Mouse (Mus musculus) myocyte (in vitro differentiated cells): Measurements from ENCODE around the gene Itpr1. TPM values are rescaled to one million over a fixed set of nuclear protein-coding genes. Genes with fewer than 3 reads are reported as not detected.

Experiments used
- H3K27me3 ChIP-seq: one replicate; pipeline ENCODE4 v1.6.1; 2011; ENCODE audit not compliant: control insufficient read depth, insufficient read depth, insufficient read length
- H3K36me3 ChIP-seq: one replicate; pipeline ENCODE4 v1.6.1; 2011; ENCODE audit not compliant: control insufficient read depth, insufficient read depth
- H3K4me2 ChIP-seq: one replicate; pipeline ENCODE4 v1.6.1; 2011; ENCODE audit warnings: low read depth, control low read depth
- H3K4me3 ChIP-seq: one replicate; pipeline ENCODE4 v1.5.1; 2011; ENCODE audit warnings: mild to moderate bottlenecking, control low read depth, moderate library complexity
- H3K79me2 ChIP-seq: one replicate; pipeline ENCODE4 v1.6.1; 2011; ENCODE audit not compliant: control insufficient read depth, insufficient read depth
- H3ac ChIP-seq: one replicate; pipeline ENCODE4 v1.6.1; 2011; ENCODE audit not compliant: control insufficient read depth, insufficient read length
- CEBPB ChIP-seq: IDR thresholded peaks from 2 replicates; pipeline ENCODE4 v1.6.1; 2011; ENCODE audit warnings: mild to moderate bottlenecking, moderate library complexity; ENCODE audit not compliant: poor library complexity, insufficient read depth, severe bottlenecking
- E2F4 ChIP-seq: IDR thresholded peaks from one replicate; pipeline ENCODE4 v1.6.1; 2011; ENCODE audit warnings: mild to moderate bottlenecking, control low read depth, moderate library complexity; ENCODE audit not compliant: insufficient read depth
- MAX ChIP-seq: IDR thresholded peaks from one replicate; pipeline ENCODE4 v1.6.1; 2011; ENCODE audit warnings: low read depth, mild to moderate bottlenecking, control low read depth
- MYOD1 ChIP-seq, 3 experiments: IDR thresholded peaks; one replicate each; pipeline ENCODE4 v1.6.1; 2011; ENCODE audit warnings: control low read depth in 2 of 3, low read depth in 2 of 3, mild to moderate bottlenecking in 2 of 3, moderate library complexity in 1 of 3; ENCODE audit not compliant: insufficient read length in 2 of 3, control insufficient read depth in 1 of 3
- MYOG ChIP-seq, 3 experiments: IDR thresholded peaks; one replicate each; pipeline ENCODE4 v1.6.1; 2011; ENCODE audit warnings: control low read depth in 2 of 3, low read depth in 2 of 3, mild to moderate bottlenecking in 2 of 3; ENCODE audit not compliant: insufficient read length in 2 of 3, control insufficient read depth in 1 of 3, insufficient read depth in 1 of 3
- POLR2A ChIP-seq: IDR thresholded peaks from one replicate; pipeline ENCODE4 v1.6.1; 2011; ENCODE audit warnings: low read depth, mild to moderate bottlenecking, control low read depth, moderate library complexity; ENCODE audit not compliant: insufficient read length
- POLR2AphosphoS2 ChIP-seq: IDR thresholded peaks from one replicate; pipeline ENCODE4 v1.6.1; 2011; ENCODE audit warnings: low read depth, control low read depth; ENCODE audit not compliant: insufficient read length
- REST ChIP-seq: IDR thresholded peaks from one replicate; pipeline ENCODE4 v1.6.1; 2011; ENCODE audit warnings: mild to moderate bottlenecking, control low read depth, moderate library complexity; ENCODE audit not compliant: insufficient read depth, insufficient read length
- SRF ChIP-seq: IDR thresholded peaks from one replicate; pipeline ENCODE4 v1.6.1; 2011; ENCODE audit warnings: low read depth; ENCODE audit not compliant: control insufficient read depth, insufficient read length
- TCF12 ChIP-seq: IDR thresholded peaks from one replicate; pipeline ENCODE4 v1.6.1; 2011; ENCODE audit warnings: mild to moderate bottlenecking, control low read depth; ENCODE audit not compliant: poor library complexity, insufficient read depth, severe bottlenecking
- TCF3 ChIP-seq: IDR thresholded peaks from one replicate; pipeline ENCODE4 v1.6.1; 2011; ENCODE audit warnings: low read depth, control low read depth; ENCODE audit not compliant: insufficient read length
- USF1 ChIP-seq: IDR thresholded peaks from one replicate; pipeline ENCODE4 v1.6.1; 2011; ENCODE audit warnings: low read depth, mild to moderate bottlenecking, control low read depth, moderate library complexity
- polyA plus RNA-seq: library from polyadenylated mRNA; unstranded; fragments of >200 nt; fragmentation: generic; extraction: Trizol; gene quantifications from one replicate; pipeline ENCODE4 v1.2.1, GENCODE M21; 2012; ENCODE audit warnings: missing spikeins

Gene Itpr1
- polyA plus RNA-seq, 1 experiment: 3.1 TPM

DNA sequence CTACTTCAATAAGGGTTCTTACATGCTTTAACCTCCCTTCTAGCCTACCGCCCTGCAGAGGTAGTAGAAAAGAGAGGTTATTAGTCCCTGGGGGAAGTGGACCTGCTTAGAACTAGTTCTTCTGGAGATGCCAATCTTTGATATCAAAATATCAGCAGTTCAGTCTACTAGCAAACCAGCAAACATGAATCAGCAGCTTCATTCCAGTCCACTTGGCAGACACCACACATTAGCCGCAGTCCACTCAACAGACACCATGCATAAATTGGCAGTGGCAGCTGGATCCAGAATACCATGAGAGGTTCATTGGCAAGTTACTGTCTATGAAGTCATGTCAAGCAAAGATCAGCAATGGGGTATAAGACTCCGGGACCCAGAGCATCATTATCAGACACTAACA is 71.8 kb downstream of the Itpr1 start:
- TF ChIP-seq REST (no peak), MYOD1 (IDR thresholded peaks at IDR 0.05; ENCODE audit: control insufficient read depth in 1 of 3, insufficient read length in 2 of 3, low read depth in 2 of 3) (peak in 1 of 3 experiments; percentile 31), USF1 (no peak)
- H3K27me3 ChIP-seq: no peaks in the 10 kb centered on the region
- H3K4me2 ChIP-seq: no peak overlapping the region
- no peak overlapping the region for H3K4me3 ChIP-seq
- no peaks in the 10 kb centered on the region for H3K36me3 ChIP-seq
- no peak overlapping the region for H3ac ChIP-seq
- H3K79me2 ChIP-seq: no peaks in the 10 kb centered on the region

DNA sequence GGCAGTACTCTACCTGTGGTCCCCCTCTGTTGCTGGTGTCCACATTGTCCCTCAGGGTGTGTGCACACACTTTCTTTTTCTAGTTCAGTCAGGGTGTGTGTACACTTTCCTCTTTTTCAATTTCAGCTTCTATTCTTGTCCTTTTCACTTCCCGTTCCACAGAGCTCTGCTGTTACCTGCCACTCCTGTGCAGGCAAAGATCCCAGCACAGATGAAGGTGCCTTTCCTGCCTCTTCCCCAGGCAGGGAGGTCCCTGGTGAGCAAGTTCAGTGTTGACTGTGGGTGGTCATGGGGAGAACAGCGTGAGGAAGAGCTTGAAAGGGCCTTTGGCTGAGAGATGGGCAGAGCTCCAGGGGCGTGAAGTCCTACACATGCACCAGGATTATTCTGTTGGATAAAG is 76.1 kb downstream of the Itpr1 start:
- TF ChIP-seq MAX: no peak
- no peak for TF ChIP-seq TCF3
- TF ChIP-seq MYOG (IDR thresholded peaks at IDR 0.05; ENCODE audit: control insufficient read depth in 1 of 3, insufficient read depth in 1 of 3, insufficient read length in 2 of 3, low read depth in 2 of 3): no peak
- no peak for TF ChIP-seq CEBPB
- TF ChIP-seq REST: no peak
- TF ChIP-seq TCF12: no peak
- TF ChIP-seq POLR2AphosphoS2: no peak
- no peak for TF ChIP-seq MYOD1 (IDR thresholded peaks at IDR 0.05; ENCODE audit: control insufficient read depth in 1 of 3, insufficient read length in 2 of 3, low read depth in 2 of 3)
- no peak for TF ChIP-seq SRF
- TF ChIP-seq E2F4: no peak
- no peak for TF ChIP-seq USF1
- no peak for TF ChIP-seq POLR2A
- Histone ChIP-seq H3K27me3 (no peaks in the 10 kb centered on the region), H3K4me2 (no peak overlapping the region)

DNA sequence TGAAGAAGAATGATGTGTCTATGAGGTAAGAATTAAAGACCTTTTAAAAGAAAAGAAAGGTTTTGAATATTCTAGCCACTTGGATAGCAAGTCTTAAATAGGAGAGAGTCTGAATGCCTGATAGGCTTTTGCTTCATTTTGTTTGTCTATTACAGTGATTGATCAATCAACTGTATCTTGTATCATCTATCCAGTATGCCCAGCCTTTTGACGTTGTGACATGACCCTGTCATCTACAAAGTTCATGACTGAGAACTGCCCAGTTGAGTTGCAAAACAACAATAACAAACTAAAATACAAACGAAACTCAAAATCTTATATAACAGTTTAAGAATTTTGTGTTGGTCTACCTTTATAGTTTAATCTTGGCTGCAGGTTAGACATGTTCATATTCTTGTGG is 78.1 kb downstream of the Itpr1 start:
- H3ac ChIP-seq: no peak overlapping the region
- no peaks in the 10 kb centered on the region for H3K79me2 ChIP-seq
- no peaks in the 10 kb centered on the region for H3K36me3 ChIP-seq
- TF ChIP-seq CEBPB (no peak), USF1 (no peak), SRF (no peak), REST (no peak), MYOD1 (IDR thresholded peaks at IDR 0.05; ENCODE audit: control insufficient read depth in 1 of 3, insufficient read length in 2 of 3, low read depth in 2 of 3) (no peak), E2F4 (no peak), POLR2A (no peak), MAX (no peak), TCF3 (no peak), POLR2AphosphoS2 (no peak), MYOG (IDR thresholded peaks at IDR 0.05; ENCODE audit: control insufficient read depth in 1 of 3, insufficient read depth in 1 of 3, insufficient read length in 2 of 3, low read depth in 2 of 3) (no peak)
- H3K27me3 ChIP-seq: no peaks in the 10 kb centered on the region
- no peak overlapping the region for H3K4me3 ChIP-seq
- H3K4me2 ChIP-seq: no peak overlapping the region

More for the DNA sequence above, 76.1 kb downstream of the Itpr1 start:
- Histone ChIP-seq H3K36me3 (no peaks in the 10 kb centered on the region), H3K79me2 (no peaks in the 10 kb centered on the region), H3ac (no peak overlapping the region), H3K4me3 (no peak overlapping the region)

DNA sequence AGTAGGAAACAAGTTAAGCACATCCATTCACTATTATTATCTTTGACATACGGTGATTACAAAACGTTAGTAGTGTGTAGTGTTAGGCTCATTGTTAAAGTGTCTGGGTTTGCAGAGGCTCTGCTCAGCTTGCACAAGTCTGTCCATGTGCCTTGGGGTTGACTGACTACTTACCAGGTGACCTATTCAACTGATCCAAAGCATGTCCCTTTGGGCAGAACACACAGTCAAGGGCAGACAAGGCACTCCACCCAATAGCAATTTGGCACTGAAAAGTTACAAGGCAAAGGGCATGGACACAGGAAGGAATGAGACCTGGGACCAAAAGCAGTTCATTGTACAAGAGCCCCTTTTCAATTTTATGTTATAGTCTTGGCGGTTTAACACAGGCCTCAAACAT is 78.7 kb downstream of the Itpr1 start:
- H3K4me2 ChIP-seq: no peak overlapping the region
- no peaks in the 10 kb centered on the region for H3K79me2 ChIP-seq
- TF ChIP-seq MAX (no peak), TCF3 (no peak), MYOG (IDR thresholded peaks at IDR 0.05; ENCODE audit: control insufficient read depth in 1 of 3, insufficient read depth in 1 of 3, insufficient read length in 2 of 3, low read depth in 2 of 3) (no peak), E2F4 (no peak), POLR2A (no peak), POLR2AphosphoS2 (no peak), REST (no peak), USF1 (no peak), SRF (no peak), MYOD1 (IDR thresholded peaks at IDR 0.05; ENCODE audit: control insufficient read depth in 1 of 3, insufficient read length in 2 of 3, low read depth in 2 of 3) (no peak), CEBPB (no peak), TCF12 (no peak)
- H3K4me3 ChIP-seq: no peak overlapping the region
- no peaks in the 10 kb centered on the region for H3K27me3 ChIP-seq
- no peaks in the 10 kb centered on the region for H3K36me3 ChIP-seq
- H3ac ChIP-seq: no peak overlapping the region

DNA sequence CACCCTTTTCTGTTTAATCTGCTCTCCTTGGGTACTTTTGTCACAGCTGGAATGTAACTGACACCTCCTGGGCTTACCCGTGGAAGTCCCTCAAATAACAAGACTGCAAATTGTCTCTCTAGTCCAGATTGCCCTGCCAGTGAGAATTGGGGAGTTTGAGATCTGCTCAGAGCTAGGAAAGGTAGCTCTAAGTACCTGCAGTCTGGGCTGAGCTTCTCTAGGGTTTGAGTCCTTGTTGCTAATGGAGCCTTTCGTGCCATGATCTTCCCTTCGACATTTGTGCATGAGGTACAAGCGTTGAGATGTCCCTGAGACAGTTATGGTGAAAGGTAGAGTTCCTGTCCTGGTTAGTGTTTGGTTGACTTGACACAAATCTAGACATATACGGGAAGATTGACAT is 89.0 kb downstream of the Itpr1 start:
- Histone ChIP-seq H3ac (no peak overlapping the region), H3K79me2 (no peaks in the 10 kb centered on the region), H3K4me2 (no peak overlapping the region), H3K4me3 (no peak overlapping the region), H3K27me3 (no peaks in the 10 kb centered on the region), H3K36me3 (no peaks in the 10 kb centered on the region)
- TF ChIP-seq POLR2AphosphoS2 (no peak), SRF (no peak), MAX (no peak), USF1 (no peak), TCF3 (no peak), REST (no peak), POLR2A (no peak), CEBPB (no peak), MYOD1 (IDR thresholded peaks at IDR 0.05; ENCODE audit: control insufficient read depth in 1 of 3, insufficient read length in 2 of 3, low read depth in 2 of 3) (no peak), E2F4 (no peak), MYOG (IDR thresholded peaks at IDR 0.05; ENCODE audit: control insufficient read depth in 1 of 3, insufficient read depth in 1 of 3, insufficient read length in 2 of 3, low read depth in 2 of 3) (no peak), TCF12 (no peak)
